Mouse (Mus musculus) CH12.LX (cell line): ENCODE data around the gene Fam171b. TPM values are rescaled to one million over a fixed set of nuclear protein-coding genes. Genes with fewer than 3 reads are reported as not detected.

Experiments used
- DNase-seq: peaks from one replicate; pipeline ENCODE4 v3.0.0-alpha.2; 2013; ENCODE audit errors: extremely low read depth
- H3K27ac ChIP-seq: 2 replicates; pipeline ENCODE4 v1.5.1; 2012; ENCODE audit warnings: low read depth, mild to moderate bottlenecking, control low read depth, moderate library complexity; ENCODE audit not compliant: insufficient read depth
- H3K27me3 ChIP-seq: replicated peaks from 2 replicates; pipeline ENCODE3; 2012; ENCODE audit warnings: inconsistent platforms
- H3K36me3 ChIP-seq, 2 experiments: replicated peaks in 1 of 2; 2 replicates each; pipeline versions ENCODE3 to v1.6.1; 2012; ENCODE audit warnings: inconsistent platforms in 1 of 2, low read length in 1 of 2, mild to moderate bottlenecking in 1 of 2, mixed read lengths in 1 of 2, moderate library complexity in 1 of 2; ENCODE audit not compliant: control insufficient read depth in 1 of 2, insufficient read depth in 1 of 2
- H3K4me1 ChIP-seq, 2 experiments: 2 replicates each; pipeline ENCODE4 v1.6.1; 2012; ENCODE audit warnings: inconsistent platforms in 1 of 2, moderate library complexity in 1 of 2; ENCODE audit not compliant: insufficient read depth in 2 of 2, control insufficient read depth in 1 of 2
- H3K4me2 ChIP-seq: 2 replicates; pipeline ENCODE4 v1.6.1; 2012; ENCODE audit warnings: low read depth, mild to moderate bottlenecking, control low read depth; ENCODE audit not compliant: poor library complexity, insufficient read depth, severe bottlenecking
- H3K4me3 ChIP-seq, 3 experiments: fragments of 150-350 bp in 1 of 3; sonication (generic) in 1 of 3; replicated peaks in 1 of 3; 2 replicates each; pipeline versions ENCODE3 to v1.5.1; 2011 to 2012; ENCODE audit warnings: low read depth in 2 of 3, low read length in 2 of 3, mild to moderate bottlenecking in 2 of 3, moderate library complexity in 2 of 3, control low read depth in 1 of 3, improper control_type of control experiment in 1 of 3, inconsistent platforms in 1 of 3, mixed read lengths in 1 of 3; ENCODE audit not compliant: poor library complexity in 1 of 3
- H3K79me2 ChIP-seq: replicated peaks from 2 replicates; pipeline ENCODE4 v1.6.1; 2012; ENCODE audit warnings: mild to moderate bottlenecking, moderate library complexity; ENCODE audit not compliant: control insufficient read depth, poor library complexity, insufficient read depth, severe bottlenecking; ENCODE audit errors: extremely low read depth
- H3K9ac ChIP-seq: 2 replicates; pipeline ENCODE4 v1.6.1; 2012; ENCODE audit warnings: low read depth, mild to moderate bottlenecking, control low read depth, moderate library complexity; ENCODE audit not compliant: insufficient read depth
- H3K9me3 ChIP-seq: replicated peaks from 2 replicates; pipeline ENCODE3; 2012; ENCODE audit warnings: low read length, inconsistent platforms, mixed read lengths
- CTCF ChIP-seq, 2 experiments: IDR thresholded peaks in 1 of 2; conservative IDR thresholded peaks in 1 of 2; 2 replicates each; pipeline ENCODE4 v1.5.1; 2011 to 2012; ENCODE audit warnings: low read depth in 2 of 2, low read length in 2 of 2, improper control_type of control experiment in 1 of 2, inconsistent platforms in 1 of 2, mild to moderate bottlenecking in 1 of 2, moderate library complexity in 1 of 2
- E2F4 ChIP-seq: IDR thresholded peaks from 2 replicates; pipeline ENCODE4 v1.6.1; 2011; ENCODE audit warnings: low read depth, low read length, improper control_type of control experiment; ENCODE audit not compliant: insufficient replicate concordance
- HCFC1 ChIP-seq: IDR thresholded peaks from 2 replicates; pipeline ENCODE4 v1.6.1; 2012; ENCODE audit warnings: low read depth, mild to moderate bottlenecking, inconsistent platforms, low read length, improper control_type of control experiment
- JUND ChIP-seq: conservative IDR thresholded peaks from 2 replicates; pipeline ENCODE4 v1.6.1; 2011; ENCODE audit warnings: low read depth, low read length, improper control_type of control experiment
- MEF2A ChIP-seq: IDR thresholded peaks from 2 replicates; pipeline ENCODE4 v1.6.1; 2014; ENCODE audit warnings: low read depth, mild to moderate bottlenecking, inconsistent platforms, low read length, improper control_type of control experiment, borderline replicate concordance
- MXI1 ChIP-seq: IDR thresholded peaks from 2 replicates; pipeline ENCODE4 v1.6.1; 2011; ENCODE audit warnings: mild to moderate bottlenecking, low read depth, low read length, improper control_type of control experiment
- MYC ChIP-seq: IDR thresholded peaks from 2 replicates; pipeline ENCODE4 v1.6.1; 2011; ENCODE audit warnings: low read depth, mild to moderate bottlenecking, improper control_type of control experiment, low read length
- NELFE ChIP-seq: IDR thresholded peaks from 2 replicates; pipeline ENCODE4 v1.6.1; 2011; ENCODE audit warnings: low read depth, low read length, improper control_type of control experiment
- NRF1 ChIP-seq: IDR thresholded peaks from 2 replicates; pipeline ENCODE4 v1.6.1; 2014; ENCODE audit warnings: low read depth, mild to moderate bottlenecking, inconsistent platforms, low read length, improper control_type of control experiment, moderate library complexity
- POLR2A ChIP-seq: IDR thresholded peaks from 2 replicates; pipeline ENCODE4 v1.6.1; 2011; ENCODE audit warnings: low read depth, mild to moderate bottlenecking, improper control_type of control experiment, low read length
- POLR2AphosphoS2 ChIP-seq: IDR thresholded peaks from 2 replicates; pipeline ENCODE4 v1.6.1; 2011; ENCODE audit warnings: low read depth, low read length, improper control_type of control experiment
- RAD21 ChIP-seq: IDR thresholded peaks from 2 replicates; pipeline ENCODE4 v1.6.1; 2011; ENCODE audit warnings: low read depth, mild to moderate bottlenecking, low read length, improper control_type of control experiment, moderate library complexity
- RCOR1 ChIP-seq: conservative IDR thresholded peaks from 2 replicates; pipeline ENCODE4 v1.6.1; 2012; ENCODE audit warnings: low read depth, mild to moderate bottlenecking, inconsistent platforms, low read length, improper control_type of control experiment
- SIN3A ChIP-seq: IDR thresholded peaks from 2 replicates; pipeline ENCODE4 v1.6.1; 2012; ENCODE audit warnings: low read length, improper control_type of control experiment, inconsistent platforms
- SMC3 ChIP-seq: IDR thresholded peaks from 2 replicates; pipeline ENCODE4 v1.6.1; 2011; ENCODE audit warnings: low read depth, low read length, improper control_type of control experiment
- TCF12 ChIP-seq: IDR thresholded peaks from 2 replicates; pipeline ENCODE4 v1.6.1; 2014; ENCODE audit warnings: low read depth, mild to moderate bottlenecking, inconsistent platforms, low read length, improper control_type of control experiment
- UBTF ChIP-seq: IDR thresholded peaks from 2 replicates; pipeline ENCODE4 v1.6.1; 2012; ENCODE audit warnings: low read depth, mild to moderate bottlenecking, inconsistent platforms, low read length, improper control_type of control experiment, moderate library complexity
- USF2 ChIP-seq: conservative IDR thresholded peaks from 2 replicates; pipeline ENCODE4 v1.6.1; 2011; ENCODE audit warnings: low read depth, low read length, improper control_type of control experiment
- ZKSCAN1 ChIP-seq: IDR thresholded peaks from 2 replicates; pipeline ENCODE4 v1.6.1; 2012; ENCODE audit warnings: low read depth, inconsistent platforms, low read length, improper control_type of control experiment, borderline replicate concordance
- dilution Hi-C: fragments of 300-500 bp; cut with MboI; formaldehyde crosslinking; loops from 2 replicates; pipeline ENCODE4 v1.14.3; 2020; ENCODE audit warnings: low sequenced_read_pairs; ENCODE audit not compliant: extremely low pct_unique_long_range_greater_than_20kb, extremely low pct_ligation_motif_present
- in situ Hi-C: fragments of 300-500 bp; cut with MboI; formaldehyde crosslinking; loops from 3 replicates; pipeline ENCODE4 v1.14.3; 2019; ENCODE audit warnings: low sequenced_read_pairs, low pct_ligation_motif_present, low pct_unique_long_range_greater_than_20kb, mixed read lengths
- polyA plus RNA-seq: library from polyadenylated mRNA; unstranded; fragments of >175 nt; gene quantifications from 2 replicates; pipeline ENCODE4 v1.2.1, GENCODE M21; 2012; ENCODE audit warnings: low read depth; ENCODE audit not compliant: insufficient read length
- total RNA-seq, 2 experiments: library from RNA; depleted of rRNA; stranded (reverse); fragments of 300-350 nt in 1 of 2; fragments of >200 nt in 1 of 2; gene quantifications; 2 replicates each; pipeline ENCODE4 v1.2.3; 2012 to 2014

Gene Fam171b
- total and polyA plus RNA-seq, 3 experiments: 0.72 to 2.1 (median 0.77) TPM

DNA sequence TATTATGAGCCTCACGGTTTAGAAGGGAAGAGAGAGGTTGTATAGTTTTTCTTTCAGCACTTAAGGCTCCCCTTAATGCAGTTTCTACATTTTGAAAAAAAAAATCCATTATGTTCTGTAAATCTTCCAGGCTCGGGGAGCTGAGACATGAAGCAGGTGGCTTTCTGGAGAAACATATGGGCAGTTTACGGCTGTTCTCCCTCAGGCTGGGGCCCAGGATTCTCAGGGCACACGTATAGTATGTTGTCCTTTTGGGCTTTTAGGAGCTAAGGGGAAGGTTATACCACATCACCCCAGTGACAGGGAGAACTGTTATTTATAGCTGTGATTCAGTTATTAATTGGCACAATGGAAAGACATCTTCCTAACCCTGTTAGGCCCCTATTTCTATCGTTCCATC lies 12.7 kb downstream of the Fam171b start:
- Histone ChIP-seq H3K36me3 (no peaks in the 10 kb centered on the region), H3K4me3 (no peak overlapping the region), H3K4me2 (no peak overlapping the region), H3K9me3 (no peaks in the 10 kb centered on the region), H3K27me3 (no peaks in the 10 kb centered on the region), H3K4me1 (no peaks in the 10 kb centered on the region), H3K9ac (no peak overlapping the region), H3K27ac (no peak overlapping the region), H3K79me2 (no peaks in the 10 kb centered on the region)
- DNase-seq: no peak
- in situ Hi-C loops (no loop called here), dilution Hi-C loops (no loop called here)
- TF ChIP-seq POLR2A (no peak), UBTF (no peak), HCFC1 (no peak), NELFE (no peak), MEF2A (no peak), E2F4 (no peak), JUND (no peak), POLR2AphosphoS2 (no peak), USF2 (no peak), SIN3A (no peak), CTCF (conservative IDR thresholded peaks at IDR 0.05 in 1 of 2, IDR thresholded peaks at IDR 0.05 in 1 of 2; ENCODE audit: low read depth in 2 of 2, low read length in 2 of 2) (no peak), SMC3 (no peak), NRF1 (no peak), RCOR1 (no peak)

DNA sequence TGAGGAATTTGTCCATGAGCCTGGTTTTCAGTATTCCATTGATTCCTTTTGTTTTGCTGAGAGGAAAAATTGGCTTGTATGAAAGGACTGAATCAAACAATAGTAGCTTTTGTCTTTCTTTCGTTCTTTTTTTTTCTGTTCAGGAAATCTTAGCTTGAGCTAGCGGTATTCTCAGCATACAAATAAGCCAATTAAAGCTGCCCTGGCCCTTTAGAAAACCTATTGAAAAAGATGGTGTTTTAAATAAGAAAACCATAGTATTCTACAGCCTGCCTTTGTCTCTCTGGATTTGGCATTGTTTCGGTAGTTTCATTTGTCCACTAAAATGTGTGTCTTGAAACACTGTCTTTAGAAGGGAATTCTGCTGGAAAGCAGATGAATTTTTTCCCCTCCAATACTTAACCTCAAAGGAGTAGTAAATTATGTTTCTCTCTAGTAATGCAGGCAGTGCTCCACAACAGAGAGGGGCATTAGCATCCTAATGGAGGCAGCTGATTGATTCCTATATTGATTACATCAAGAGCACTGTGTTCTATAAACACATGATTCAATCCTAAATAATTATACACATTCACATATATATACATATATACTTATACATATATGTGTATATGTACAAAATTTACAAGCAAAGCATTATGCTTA lies 16.6 kb downstream of the Fam171b start:
- H3K4me2 ChIP-seq: no peak overlapping the region
- in situ Hi-C loops: no loop called here
- H3K27me3 ChIP-seq: no peaks in the 10 kb centered on the region
- H3K4me1 ChIP-seq: no peaks in the 10 kb centered on the region
- DNase-seq: no peak
- TF ChIP-seq TCF12 (no peak), POLR2AphosphoS2 (no peak), JUND (no peak), SIN3A (no peak), MYC (no peak), ZKSCAN1 (no peak), RAD21 (no peak), MXI1 (no peak)
- no peaks in the 10 kb centered on the region for H3K36me3 ChIP-seq
- H3K9ac ChIP-seq: no peak overlapping the region
- H3K4me3 ChIP-seq: no peak overlapping the region
- H3K79me2 ChIP-seq: no peaks in the 10 kb centered on the region
- dilution Hi-C loops: no loop called here
- no peaks in the 10 kb centered on the region for H3K9me3 ChIP-seq
- H3K27ac ChIP-seq: no peak overlapping the region
